Mouse (Mus musculus) adrenal gland, adult (tissue): ENCODE results near the gene Magi2.
"Not testable (repeated sequence)": the region's sequence is repeated elsewhere in the genome, so short reads cannot be mapped to it uniquely, and the experiment has no call there.

ENCODE experiments used
- DNase-seq, 2 experiments: peaks; one replicate each; pipeline ENCODE4 v3.0.0; 2022 to 2023; ENCODE audit warnings: low spot score in 1 of 2; ENCODE audit not compliant: inconsistent age in 2 of 2

Gene Magi2

DNA sequence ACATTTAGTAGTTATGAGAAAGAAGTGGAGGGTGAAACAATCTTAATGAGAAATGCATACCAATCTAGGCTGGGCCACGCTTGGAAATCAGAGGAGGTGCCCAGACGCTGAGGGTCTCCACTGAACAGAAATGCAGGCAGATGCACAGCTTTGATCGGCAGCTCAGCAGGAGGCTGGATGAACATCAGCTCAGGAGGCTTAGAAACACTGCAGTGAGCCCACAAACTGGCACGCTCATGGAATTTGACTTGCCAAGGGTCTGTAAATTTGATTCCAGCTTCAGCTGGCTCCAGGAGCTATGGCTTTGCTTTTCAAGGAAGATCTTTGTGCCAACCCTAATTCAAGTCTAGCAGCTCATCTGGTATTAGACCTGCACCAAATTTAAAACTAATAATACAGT is 187.7 kb downstream of the Magi2 start:
- DNase-seq: no peak

DNA sequence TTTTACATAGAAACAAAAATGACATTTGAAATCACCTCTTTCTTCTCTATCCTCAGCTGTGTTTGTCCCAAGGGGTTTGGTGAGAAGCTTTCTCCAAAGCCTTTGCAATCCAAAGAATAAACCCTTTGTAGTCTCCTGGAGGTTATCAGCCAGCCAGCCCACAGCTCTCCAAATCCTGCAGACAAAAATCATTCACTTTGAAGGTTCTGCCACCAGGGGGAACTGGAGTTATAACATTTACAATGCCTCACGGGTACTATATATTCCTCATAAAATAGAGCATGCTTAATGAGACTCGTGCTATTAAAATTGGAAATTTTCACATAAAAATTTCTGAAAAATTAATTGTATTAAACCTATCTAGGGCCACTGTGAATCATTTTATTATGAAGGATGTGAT is 202.5 kb downstream of the Magi2 start:
- peak; percentile 11 to 70 for DNase-seq

DNA sequence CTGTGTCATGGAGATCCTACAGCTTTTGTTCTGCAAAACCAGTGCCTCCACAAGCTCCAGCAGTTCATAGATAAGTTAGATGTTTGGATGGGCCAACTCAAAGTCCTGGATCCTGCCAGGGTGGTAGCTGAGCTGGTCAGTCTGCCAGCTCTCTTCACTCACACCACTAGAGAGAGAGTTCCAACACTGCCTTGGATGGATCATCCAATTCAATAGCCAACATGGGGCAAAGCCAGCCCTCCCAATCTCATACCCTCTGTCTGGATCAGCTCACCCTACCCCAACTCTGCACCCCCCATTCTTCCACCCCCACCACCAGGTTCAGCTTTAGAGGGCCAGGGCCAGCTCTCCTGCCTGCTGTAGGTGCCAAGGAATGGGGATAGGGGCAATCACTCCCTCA is 235.7 kb downstream of the Magi2 start:
- DNase-seq: no peak

- peak in 1 of 2 experiments; percentile 40 for DNase-seq
These were observed 238.5 kb downstream of the Magi2 start for GRCm38 (mm10) chr5:19465383-19465782.

GRCm38 (mm10) chr5:19472851-19473439 is 246.1 kb downstream of the Magi2 start:
- DNase-seq: no peak

DNA sequence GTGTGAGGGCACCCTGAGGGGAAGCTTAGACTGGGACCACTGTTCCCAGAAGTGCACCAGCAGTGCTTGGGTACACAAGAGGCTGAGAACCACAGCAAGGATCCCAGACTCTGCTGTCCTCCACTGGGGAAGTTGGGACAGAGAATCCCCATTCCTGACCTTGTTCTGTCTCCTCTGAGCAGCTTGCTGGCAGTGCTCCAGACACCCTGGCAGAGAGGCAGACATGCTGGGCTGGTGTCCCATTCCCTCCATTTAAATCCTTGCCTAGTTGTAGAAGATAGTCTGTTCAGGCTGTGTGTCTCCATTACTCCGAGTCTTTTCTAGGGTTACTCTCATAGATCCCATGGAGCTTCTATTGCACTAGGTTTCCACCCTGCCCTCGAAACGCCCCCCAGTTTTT is 256.1 kb downstream of the Magi2 start:
- DNase-seq: peak; percentile 68 to 78

DNA sequence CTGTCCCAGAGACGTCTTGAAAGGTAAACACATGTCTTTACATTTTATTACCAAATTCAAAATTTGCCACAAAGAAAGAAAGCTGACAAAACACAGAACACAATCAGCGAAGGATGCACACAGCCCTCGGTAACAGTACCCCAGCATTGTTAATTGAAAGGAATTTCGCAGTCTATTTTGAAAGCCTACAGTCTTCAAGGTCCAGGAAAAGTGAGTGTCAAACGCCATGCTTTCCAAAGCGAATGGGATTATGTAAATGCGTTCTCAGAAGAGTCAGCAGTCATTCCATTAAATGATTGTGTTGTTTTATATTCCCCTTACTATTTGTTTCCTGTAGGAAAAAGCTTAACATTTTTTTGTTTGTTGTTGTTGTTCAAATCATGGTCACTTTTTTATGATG is 261.1 kb downstream of the Magi2 start:
- DNase-seq: no peak

GRCm38 (mm10) chr5:19501005-19501404 is 274.2 kb downstream of the Magi2 start:
- no peak for DNase-seq

- DNase-seq: peak in 1 of 2 experiments; percentile 53
These were observed 295.3 kb downstream of the Magi2 start for GRCm38 (mm10) chr5:19522168-19522567.

DNA sequence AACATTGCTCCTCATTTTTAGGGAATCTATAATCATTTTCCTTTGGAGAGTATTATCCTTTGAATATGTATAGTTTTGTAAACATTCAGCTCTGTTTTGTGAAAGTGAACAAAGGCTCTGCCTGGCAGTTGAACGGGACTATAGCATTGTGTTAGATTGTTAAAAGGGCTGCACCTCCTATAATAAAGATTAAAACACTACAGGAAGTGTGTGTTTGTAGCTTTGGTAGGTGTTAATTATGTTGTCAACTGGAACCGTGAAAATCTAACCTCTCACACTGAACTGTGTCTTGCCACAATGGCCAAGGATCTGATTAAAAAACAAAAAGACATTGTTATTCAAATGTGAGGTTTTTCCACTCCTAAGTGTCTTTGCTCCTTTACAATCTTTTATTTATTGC is 312.5 kb downstream of the Magi2 start:
- DNase-seq: no peak

- no peak for DNase-seq
These were observed 319.6 kb downstream of the Magi2 start for GRCm38 (mm10) chr5:19546424-19546823.

GRCm38 (mm10) chr5:19546900-19547299 is 320.1 kb downstream of the Magi2 start:
- DNase-seq: no peak

GRCm38 (mm10) chr5:19553510-19553909 is 326.7 kb downstream of the Magi2 start:
- no peak for DNase-seq

GRCm38 (mm10) chr5:19565636-19566035 is 338.8 kb downstream of the Magi2 start:
- no peak for DNase-seq

- DNase-seq: not testable (repeated sequence)
These were observed 339.3 kb downstream of the Magi2 start for GRCm38 (mm10) chr5:19566136-19566535.

DNA sequence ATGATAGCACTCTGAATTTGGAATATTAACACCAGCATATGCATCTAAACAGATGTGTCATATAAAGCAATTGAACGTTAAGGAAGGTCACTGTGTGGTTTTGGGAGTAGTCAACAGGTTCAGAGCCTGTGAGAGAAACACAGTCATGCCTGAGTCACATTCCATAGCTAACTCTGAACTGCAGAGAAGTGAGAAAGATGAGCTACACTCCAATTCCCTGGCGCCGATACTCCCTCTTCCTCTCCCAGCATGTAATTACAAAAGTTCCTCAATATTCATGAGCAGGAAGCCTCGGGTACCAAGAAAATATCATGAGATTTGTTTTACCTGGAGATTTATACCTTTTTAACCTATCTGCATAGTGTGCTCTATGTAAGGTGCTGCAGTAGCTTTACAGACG is 380.9 kb downstream of the Magi2 start:
- no peak for DNase-seq

GRCm38 (mm10) chr5:19611788-19612187 is 385.0 kb downstream of the Magi2 start:
- DNase-seq: no peak

- no peak for DNase-seq
These were observed 394.8 kb downstream of the Magi2 start for GRCm38 (mm10) chr5:19621678-19622077.

DNA sequence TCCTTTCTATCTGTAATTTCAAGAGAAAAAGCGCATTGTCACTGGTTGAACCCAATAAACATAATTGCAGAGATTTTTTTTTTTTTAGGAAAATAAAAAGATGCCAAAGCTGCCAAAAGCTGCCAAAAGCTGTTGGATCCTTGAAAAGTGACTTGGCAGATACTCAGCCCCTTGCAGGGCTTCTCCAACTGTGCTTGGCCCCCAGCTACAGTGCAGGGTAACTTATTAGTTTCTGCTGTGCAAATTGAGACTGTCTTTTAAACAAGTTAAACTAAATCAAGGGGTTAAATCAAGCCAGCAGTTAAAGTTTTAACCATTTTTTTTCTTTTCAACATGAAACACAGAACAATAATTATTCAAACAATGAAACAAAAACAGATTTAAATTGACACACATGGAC is 407.1 kb downstream of the Magi2 start:
- DNase-seq: no peak

DNA sequence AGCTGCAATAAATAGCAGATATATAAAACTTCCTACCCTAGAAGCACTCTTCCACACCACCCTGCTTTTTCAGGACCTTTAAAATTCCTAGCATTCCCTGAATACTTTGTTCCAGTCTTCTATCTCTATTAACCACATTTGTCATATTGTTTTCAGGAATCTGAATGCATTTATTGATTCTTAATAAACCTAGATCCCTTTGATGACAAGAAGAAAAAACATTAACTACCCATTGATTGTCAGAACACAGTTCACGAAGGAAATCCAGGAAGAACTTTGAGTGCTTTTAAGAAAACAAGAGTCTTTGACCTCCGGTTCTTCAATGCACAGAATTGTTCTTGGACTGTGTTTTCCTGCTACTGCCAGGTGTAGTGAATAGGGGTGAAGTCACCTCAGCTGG is 411.0 kb downstream of the Magi2 start:
- DNase-seq: no peak

DNA sequence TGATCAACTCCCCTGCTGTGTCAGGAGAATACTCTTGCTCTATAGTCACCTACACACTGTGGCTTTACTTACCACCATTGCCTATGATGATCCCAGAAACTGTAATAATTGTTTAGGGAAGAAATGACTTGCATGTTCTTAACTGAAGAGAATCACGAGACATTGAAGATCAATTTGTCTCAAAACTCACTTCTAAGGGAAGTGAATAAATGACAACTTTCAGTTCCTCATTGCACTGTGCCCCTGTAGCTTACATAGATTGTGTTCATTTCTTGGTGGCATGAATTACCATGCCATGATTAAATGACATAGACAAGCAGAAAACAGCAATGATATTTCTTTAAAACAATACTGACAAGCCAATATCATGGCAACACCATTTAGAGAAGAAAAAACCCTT is 429.1 kb downstream of the Magi2 start:
- no peak for DNase-seq

GRCm38 (mm10) chr5:19666416-19666815 is 439.6 kb downstream of the Magi2 start:
- no peak for DNase-seq

DNA sequence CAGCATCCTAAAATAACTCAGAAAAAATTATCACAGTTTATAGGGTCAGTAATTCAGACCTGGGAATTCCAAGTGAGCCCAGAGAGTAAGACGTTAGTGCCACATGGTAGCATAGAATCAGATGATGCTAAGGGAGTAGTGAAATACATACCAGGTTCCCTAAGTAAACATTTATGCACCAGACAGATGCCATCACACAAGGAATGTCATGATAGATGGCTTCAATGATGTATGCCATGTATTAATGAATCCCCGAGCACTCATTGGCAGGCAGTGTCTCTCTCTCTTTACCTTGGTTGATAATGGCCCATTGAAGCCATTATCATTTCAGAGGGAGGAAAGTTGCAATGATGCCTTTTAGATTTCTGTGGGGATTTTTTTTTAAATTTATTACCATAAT is 490.5 kb downstream of the Magi2 start:
- DNase-seq: no peak

DNA sequence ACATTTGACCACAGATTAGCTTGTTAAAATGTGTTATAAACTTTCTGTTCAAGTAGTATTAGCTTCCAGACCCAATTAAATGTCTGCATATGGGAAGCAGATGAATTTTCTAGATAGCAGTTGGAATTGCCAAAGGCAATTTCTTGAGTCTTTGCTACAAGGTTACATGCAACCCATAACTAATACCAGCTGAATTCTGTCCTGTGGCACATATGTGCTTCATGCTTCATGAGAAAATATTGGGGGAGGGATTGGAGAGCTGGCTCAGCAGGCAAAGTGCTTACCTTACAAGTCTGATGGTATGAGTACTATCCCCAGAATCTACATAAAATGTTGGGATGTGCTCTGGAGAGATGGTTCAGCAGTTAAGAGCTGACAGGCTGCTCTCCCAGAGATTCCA is 499.4 kb downstream of the Magi2 start:
- DNase-seq: no peak
